Mouse (Mus musculus): ENCODE measurements at regions not wholly inside any gene's neighbourhood (a gene's known extent, or its start where the extent isn't known, plus 50 kb on each side); places are given as distances from the start of the nearest gene placed in this dataset.
"Not testable (repeated sequence)": the region's sequence is repeated elsewhere in the genome, so short reads cannot be mapped to it uniquely, and the experiment has no call there.

GRCm38 (mm10) chr14:53046975-53047374 lies 551.4 kb upstream of the Olfr1507 start:
- not testable (repeated sequence) for H3K27me3 ChIP-seq (ENCODE audit: control insufficient read depth, insufficient read depth, low read length); H3K9me3 ChIP-seq (ENCODE audit: control insufficient read depth, low read length); H3K9ac ChIP-seq; H3K4me1 ChIP-seq (replicated peaks; ENCODE audit: control insufficient read depth, insufficient read depth, low read length); H3K36me3 ChIP-seq (replicated peaks; ENCODE audit: control insufficient read depth, insufficient read depth); DNase-seq (ENCODE audit: low spot score); H3K4me2 ChIP-seq (replicated peaks); H3K4me3 ChIP-seq (replicated peaks; ENCODE audit: low read length); ATAC-seq (ENCODE audit: low FRiP score); H3K27ac ChIP-seq
- WGBS, result 96% methylated on average over 1 of the region's 1 CpGs

DNA sequence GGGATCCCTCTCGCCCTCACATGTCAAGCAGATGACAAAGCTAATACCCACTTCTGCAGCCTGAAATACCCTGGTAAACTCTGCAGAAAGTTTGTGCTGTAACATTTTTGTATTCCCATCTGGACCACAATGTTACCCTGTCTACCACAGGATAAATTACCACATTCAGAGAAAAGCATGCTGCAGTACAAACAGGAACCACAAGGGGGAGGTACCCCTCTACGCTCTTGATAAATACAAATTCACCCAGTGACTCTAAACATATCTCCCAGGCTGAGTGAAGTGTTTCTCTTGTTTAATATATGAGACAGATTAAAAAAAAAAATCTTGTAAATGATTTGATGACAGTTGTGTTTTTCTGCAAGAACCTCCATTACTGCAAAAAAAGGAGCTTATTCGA lies 549.8 kb upstream of the Olfr1507 start:
- H3K9ac ChIP-seq; H3K4me1 ChIP-seq (replicated peaks; ENCODE audit: control insufficient read depth, insufficient read depth, low read length); H3K4me3 ChIP-seq (replicated peaks; ENCODE audit: low read length); H3K27ac ChIP-seq; H3K9me3 ChIP-seq (ENCODE audit: control insufficient read depth, low read length); H3K36me3 ChIP-seq (replicated peaks; ENCODE audit: control insufficient read depth, insufficient read depth); H3K27me3 ChIP-seq (ENCODE audit: control insufficient read depth, insufficient read depth, low read length); ATAC-seq (ENCODE audit: low FRiP score); H3K4me2 ChIP-seq (replicated peaks): not testable (repeated sequence)
- 86% methylated on average over 3 of the region's 3 CpGs for WGBS
- DNase-seq (ENCODE audit: low spot score), result peak; percentile 36

GRCm38 (mm10) chr14:53044101-53044500 lies 548.6 kb upstream of the Olfr1507 start:
- not testable (repeated sequence) for H3K27me3 ChIP-seq (ENCODE audit: control insufficient read depth, insufficient read depth, low read length); H3K9ac ChIP-seq; H3K9me3 ChIP-seq (ENCODE audit: control insufficient read depth, low read length); H3K4me2 ChIP-seq (replicated peaks); H3K4me1 ChIP-seq (replicated peaks; ENCODE audit: control insufficient read depth, insufficient read depth, low read length); DNase-seq (ENCODE audit: low spot score); H3K27ac ChIP-seq; ATAC-seq (ENCODE audit: low FRiP score); H3K36me3 ChIP-seq (replicated peaks; ENCODE audit: control insufficient read depth, insufficient read depth); H3K4me3 ChIP-seq (replicated peaks; ENCODE audit: low read length)
- 67% methylated on average over 4 of the region's 4 CpGs for WGBS

- ATAC-seq (ENCODE audit: low FRiP score), result peak; percentile 60; the same call in 1 of the 2 replicates
- not testable (repeated sequence) for H3K4me2 ChIP-seq (replicated peaks); H3K27ac ChIP-seq; H3K36me3 ChIP-seq (replicated peaks; ENCODE audit: control insufficient read depth, insufficient read depth); H3K4me1 ChIP-seq (replicated peaks; ENCODE audit: control insufficient read depth, insufficient read depth, low read length); H3K4me3 ChIP-seq (replicated peaks; ENCODE audit: low read length); H3K9ac ChIP-seq; DNase-seq (ENCODE audit: low spot score); H3K27me3 ChIP-seq (ENCODE audit: control insufficient read depth, insufficient read depth, low read length); H3K9me3 ChIP-seq (ENCODE audit: control insufficient read depth, low read length)
- 21% methylated on average over 3 of the region's 3 CpGs for WGBS
Measured at GRCm38 (mm10) chr14:53042016-53042415, 546.5 kb upstream of the Olfr1507 start.

GRCm38 (mm10) chr14:53039475-53039874 lies 543.9 kb upstream of the Olfr1507 start:
- not testable (repeated sequence) for H3K4me1 ChIP-seq (replicated peaks; ENCODE audit: control insufficient read depth, insufficient read depth, low read length); H3K9me3 ChIP-seq (ENCODE audit: control insufficient read depth, low read length); H3K4me2 ChIP-seq (replicated peaks); H3K27me3 ChIP-seq (ENCODE audit: control insufficient read depth, insufficient read depth, low read length); DNase-seq (ENCODE audit: low spot score); H3K4me3 ChIP-seq (replicated peaks; ENCODE audit: low read length); ATAC-seq (ENCODE audit: low FRiP score); H3K27ac ChIP-seq; H3K9ac ChIP-seq; H3K36me3 ChIP-seq (replicated peaks; ENCODE audit: control insufficient read depth, insufficient read depth)
- WGBS, result 69% methylated on average over 4 of the region's 4 CpGs

DNA sequence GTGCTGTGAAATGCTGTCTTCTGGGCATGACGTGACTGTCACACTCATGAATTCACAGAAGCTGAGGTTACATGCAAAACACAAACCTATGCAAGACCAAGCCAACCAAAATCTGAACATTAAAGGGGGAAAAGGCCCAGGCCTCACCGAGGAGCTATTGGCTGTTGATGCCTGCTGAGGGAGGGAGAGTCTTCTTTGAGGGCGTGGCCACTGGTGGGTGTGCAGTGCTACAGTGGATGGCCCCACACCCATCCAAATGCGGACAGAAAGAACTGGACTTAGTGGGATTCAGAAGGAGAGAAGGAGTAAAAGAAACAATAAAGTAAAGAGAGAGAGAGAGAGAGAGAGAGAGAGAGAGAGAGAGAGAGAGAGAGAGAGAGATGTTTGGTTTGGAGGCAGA lies 539.4 kb upstream of the Olfr1507 start:
- not testable (repeated sequence) for H3K27me3 ChIP-seq (ENCODE audit: control insufficient read depth, insufficient read depth, low read length); H3K4me3 ChIP-seq (replicated peaks; ENCODE audit: low read length); H3K27ac ChIP-seq; H3K36me3 ChIP-seq (replicated peaks; ENCODE audit: control insufficient read depth, insufficient read depth); ATAC-seq (ENCODE audit: low FRiP score); H3K4me1 ChIP-seq (replicated peaks; ENCODE audit: control insufficient read depth, insufficient read depth, low read length); H3K4me2 ChIP-seq (replicated peaks); H3K9ac ChIP-seq; DNase-seq (ENCODE audit: low spot score); H3K9me3 ChIP-seq (ENCODE audit: control insufficient read depth, low read length)
- no CpG with 5 or more reads among the region's 4 CpGs for WGBS

- not testable (repeated sequence) for ATAC-seq (ENCODE audit: low FRiP score); H3K9ac ChIP-seq; H3K36me3 ChIP-seq (replicated peaks; ENCODE audit: control insufficient read depth, insufficient read depth); H3K4me2 ChIP-seq (replicated peaks); H3K4me3 ChIP-seq (replicated peaks; ENCODE audit: low read length); H3K27ac ChIP-seq; H3K4me1 ChIP-seq (replicated peaks; ENCODE audit: control insufficient read depth, insufficient read depth, low read length); H3K9me3 ChIP-seq (ENCODE audit: control insufficient read depth, low read length); DNase-seq (ENCODE audit: low spot score); H3K27me3 ChIP-seq (ENCODE audit: control insufficient read depth, insufficient read depth, low read length)
- 40% methylated on average over 1 of the region's 6 CpGs for WGBS
Measured at GRCm38 (mm10) chr14:53033221-53033620, 537.7 kb upstream of the Olfr1507 start.

- WGBS, result no CpG with 5 or more reads among the region's 1 CpGs
- not testable (repeated sequence) for ATAC-seq (ENCODE audit: low FRiP score)
Measured at GRCm38 (mm10) chr14:53032498-53032897, 536.9 kb upstream of the Olfr1507 start.

DNA sequence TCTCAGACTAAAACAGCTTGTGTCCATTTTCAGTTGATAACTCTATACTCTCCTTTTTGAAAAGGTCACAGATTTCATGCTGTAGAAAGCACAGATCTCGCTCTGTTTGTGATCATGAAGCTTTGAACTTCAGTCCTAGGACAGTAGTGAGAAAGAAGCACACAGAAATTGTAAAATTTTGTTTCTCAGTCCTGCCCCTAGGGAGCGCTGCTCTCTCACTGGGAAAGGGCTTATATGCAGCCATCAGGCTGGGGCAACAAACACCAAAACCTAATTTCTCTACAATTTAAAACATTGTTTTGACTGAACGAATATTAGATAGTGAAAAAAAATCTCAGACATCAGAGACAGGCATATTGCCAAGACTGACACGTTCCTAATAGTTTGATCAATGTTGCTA lies 534.7 kb upstream of the Olfr1507 start:
- not testable (repeated sequence) for ATAC-seq (ENCODE audit: low FRiP score); H3K27ac ChIP-seq; DNase-seq (ENCODE audit: low spot score); H3K36me3 ChIP-seq (replicated peaks; ENCODE audit: control insufficient read depth, insufficient read depth); H3K4me1 ChIP-seq (replicated peaks; ENCODE audit: control insufficient read depth, insufficient read depth, low read length); H3K9me3 ChIP-seq (ENCODE audit: control insufficient read depth, low read length); H3K27me3 ChIP-seq (ENCODE audit: control insufficient read depth, insufficient read depth, low read length); H3K4me3 ChIP-seq (replicated peaks; ENCODE audit: low read length); H3K4me2 ChIP-seq (replicated peaks); H3K9ac ChIP-seq
- no CpG with 5 or more reads among the region's 4 CpGs for WGBS

More at GRCm38 (mm10) chr14:53032498-53032897, 536.9 kb upstream of the Olfr1507 start:
- not testable (repeated sequence) for H3K27ac ChIP-seq; H3K9ac ChIP-seq; H3K9me3 ChIP-seq (ENCODE audit: control insufficient read depth, low read length); H3K27me3 ChIP-seq (ENCODE audit: control insufficient read depth, insufficient read depth, low read length); DNase-seq (ENCODE audit: low spot score); H3K4me2 ChIP-seq (replicated peaks); H3K4me1 ChIP-seq (replicated peaks; ENCODE audit: control insufficient read depth, insufficient read depth, low read length); H3K4me3 ChIP-seq (replicated peaks; ENCODE audit: low read length); H3K36me3 ChIP-seq (replicated peaks; ENCODE audit: control insufficient read depth, insufficient read depth)

DNA sequence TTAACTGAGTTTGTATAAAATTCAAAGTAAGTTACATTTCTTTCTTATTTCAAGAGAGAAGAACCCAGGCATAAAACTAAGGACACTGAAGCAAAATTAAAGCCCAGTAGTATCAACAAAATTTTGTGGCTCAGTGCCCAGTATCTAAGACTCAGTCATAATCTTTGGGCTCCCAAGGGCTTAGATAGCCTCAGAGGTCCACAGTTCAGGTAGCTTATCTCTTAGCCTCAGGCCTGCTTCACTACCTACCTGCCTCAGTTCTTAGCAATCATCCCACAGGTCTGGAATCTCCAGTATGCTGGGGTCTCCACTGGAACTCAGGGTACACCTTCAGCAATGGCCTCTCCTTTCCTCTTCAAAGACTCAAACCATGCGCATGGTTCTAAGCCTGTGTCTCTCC lies 531.4 kb upstream of the Olfr1507 start:
- ATAC-seq (ENCODE audit: low FRiP score); H3K4me3 ChIP-seq (replicated peaks; ENCODE audit: low read length); H3K27ac ChIP-seq; H3K4me2 ChIP-seq (replicated peaks); H3K4me1 ChIP-seq (replicated peaks; ENCODE audit: control insufficient read depth, insufficient read depth, low read length); H3K9me3 ChIP-seq (ENCODE audit: control insufficient read depth, low read length); H3K36me3 ChIP-seq (replicated peaks; ENCODE audit: control insufficient read depth, insufficient read depth); H3K27me3 ChIP-seq (ENCODE audit: control insufficient read depth, insufficient read depth, low read length); H3K9ac ChIP-seq; DNase-seq (ENCODE audit: low spot score): not testable (repeated sequence)
- WGBS, result no CpG with 5 or more reads among the region's 1 CpGs
